In genomic region chr16:36473217-36474216, GRCm38 (mm10) we compare ENCODE assay signal across 8 mouse cellular contexts. TPM values are rescaled to one million over a fixed set of nuclear protein-coding genes. Genes with fewer than 3 reads are reported as not detected.
DNase-seq lines count a peak whose midpoint lies in the region; ATAC-seq and TF ChIP-seq lines count a peak whose summit lies in the region.

No protein-coding gene starts in this region.

- H3K36me3 ChIP-seq in testis, adult 2 months (ENCODE audit: control insufficient read depth, insufficient read depth, low read length): no peaks in the 10 kb centered on the region
- no peaks in the 10 kb centered on the region for H3K36me3 ChIP-seq in lung, embryonic 14.5 days (ENCODE audit: insufficient read depth)

- 45% methylated on average over 17 of the region's 17 CpGs for WGBS in lung, embryonic 14.5 days

- no peak overlapping the region for H3K4me2 ChIP-seq in lung, embryonic 14.5 days

- ATAC-seq in lung, embryonic 14.5 days (ENCODE audit: insufficient read depth): no peak; the same call in 1 of the 2 replicates

- no peaks in the 10 kb centered on the region; the same call in 1 of the 2 replicates for H3K4me1 ChIP-seq in testis, adult 2 months (ENCODE audit: control insufficient read depth, insufficient read depth, low read length)
- H3K4me1 ChIP-seq in lung, embryonic 14.5 days (ENCODE audit: insufficient read depth): no peaks in the 10 kb centered on the region

- TF ChIP-seq CTCF in gastrocnemius, adult 2 months (IDR thresholded peaks at IDR 0.05): no peak; the same call in none of the 2 replicates
- TF ChIP-seq CTCF in testis, adult 2 months (IDR thresholded peaks at IDR 0.05; ENCODE audit: control insufficient read depth, insufficient read depth, insufficient replicate concordance, low read depth, low read length): peak; percentile 39; the same call in 1 of the 2 replicates
- TF ChIP-seq CTCF in lung, embryonic 14.5 days (IDR thresholded peaks at IDR 0.05; ENCODE audit: low read depth): peak; percentile 81

- peak; percentile 37 for DNase-seq in gastrocnemius, adult 2 months
- no peak for DNase-seq in gastrocnemius, adult 8-10 months (ENCODE audit: low spot score in 2 of 2)
- DNase-seq in testis, postnatal 14 days (ENCODE audit: low spot score): no peak
- peak; percentile 24 for DNase-seq in embryo, embryonic 9.5 days (ENCODE audit: extremely low spot score)
- peak; percentile 54 for DNase-seq in kidney, adult 9 months
- DNase-seq in lung, embryonic 14.5 days: peak; percentile 73
- DNase-seq in thymus, postnatal 14 days: peak; percentile 41

- TF ChIP-seq POLR2A in testis, adult 2 months (IDR thresholded peaks at IDR 0.05; ENCODE audit: control insufficient read depth, low read depth, low read length): no peak

- H3K4me3 ChIP-seq in gastrocnemius, adult 2 months: no peak overlapping the region
- no peak overlapping the region for H3K4me3 ChIP-seq in testis, adult 2 months (ENCODE audit: control insufficient read depth, low read depth, low read length)
- no peak overlapping the region for H3K4me3 ChIP-seq in lung, embryonic 14.5 days (ENCODE audit: low read depth, low read length)

- intact Hi-C loops in gastrocnemius, adult 2 months (cut with DNase I): loop anchor here (1.0 to 2.0 kb wide), 3 partner anchors 149 to 535 kb away; no protein-coding TSS in a partner anchor

- no peaks in the 10 kb centered on the region for H3K9me3 ChIP-seq in lung, embryonic 14.5 days (ENCODE audit: low read depth, low read length)

- no peak overlapping the region for H3K27ac ChIP-seq in gastrocnemius, adult 2 months
- no peak overlapping the region for H3K27ac ChIP-seq in testis, adult 2 months (ENCODE audit: control insufficient read depth, insufficient read depth, low read depth, low read length)
- H3K27ac ChIP-seq in lung, embryonic 14.5 days (ENCODE audit: low read depth): no peak overlapping the region

- H3K9ac ChIP-seq in lung, embryonic 14.5 days: no peak overlapping the region

- H3K27me3 ChIP-seq in testis, adult 2 months (ENCODE audit: control insufficient read depth, insufficient read depth, low read length): no peaks in the 10 kb centered on the region
- no peaks in the 10 kb centered on the region for H3K27me3 ChIP-seq in lung, embryonic 14.5 days (ENCODE audit: insufficient read depth, low read length)

RNA-seq across cellular contexts. Expression of gene Stfa3, which starts 18.3 kb away (rescaled TPM):
- not detected for total RNA-seq in gastrocnemius, adult 2 months (2021)
- total RNA-seq in gastrocnemius, adult 8-10 months (2022): not detected
- polyA plus RNA-seq in testis, adult 2 months (2012; rRNA removed): not detected in 2 replicates
- 1.5 TPM in 1 of 2 replicates, not detected in the other for polyA plus RNA-seq in lung, embryonic 14.5 days (2014; fragmentation: Nextera tagmentation; extraction: Ambion mirVana)

Comparison
In these comparisons a context has a peak if more than half of its experiments do, and no peak if none do; other contexts are left out.
1. DNase-seq: peak in gastrocnemius, adult 2 months (single experiment), embryo, embryonic 9.5 days (single experiment), kidney, adult 9 months (single experiment), lung, embryonic 14.5 days (single experiment) and thymus, postnatal 14 days (single experiment); none in gastrocnemius, adult 8-10 months (0 of 2) and testis, postnatal 14 days (single experiment).